Mouse (Mus musculus) cerebellum, adult 2 months (tissue): ENCODE results near the gene Mta2.

Experiments
- CTCF ChIP-seq: fragments of 200-500 bp; IDR thresholded peaks from 2 replicates; pipeline ENCODE4 v1.5.1; 2011; ENCODE audit warnings: low read depth, mild to moderate bottlenecking, control low read depth, low read length, moderate library complexity, borderline replicate concordance; ENCODE audit not compliant: insufficient read depth
- POLR2A ChIP-seq: fragments of 200-500 bp; IDR thresholded peaks from 2 replicates; pipeline ENCODE4 v1.6.1; 2011; ENCODE audit warnings: low read length, control low read depth, borderline replicate concordance; ENCODE audit not compliant: insufficient read depth

- TF ChIP-seq CTCF (no peak), POLR2A (no peak)
These were observed 41.5 kb downstream of the Mta2 start for GRCm38 (mm10) chr19:8983150-8983650.
